Mouse (Mus musculus) liver, adult 2 months (tissue): ENCODE data around the gene Zkscan4.

Experiments
- CTCF ChIP-seq: fragments of 200-500 bp; IDR thresholded peaks from 2 replicates; pipeline ENCODE4 v1.5.1; 2011; ENCODE audit warnings: low read depth, low read length, control low read depth
- POLR2A ChIP-seq: fragments of 200-500 bp; IDR thresholded peaks from 2 replicates; pipeline ENCODE4 v1.6.1; 2011; ENCODE audit warnings: low read length, control low read depth; ENCODE audit not compliant: insufficient read depth; ENCODE audit errors: extremely low read depth

DNA sequence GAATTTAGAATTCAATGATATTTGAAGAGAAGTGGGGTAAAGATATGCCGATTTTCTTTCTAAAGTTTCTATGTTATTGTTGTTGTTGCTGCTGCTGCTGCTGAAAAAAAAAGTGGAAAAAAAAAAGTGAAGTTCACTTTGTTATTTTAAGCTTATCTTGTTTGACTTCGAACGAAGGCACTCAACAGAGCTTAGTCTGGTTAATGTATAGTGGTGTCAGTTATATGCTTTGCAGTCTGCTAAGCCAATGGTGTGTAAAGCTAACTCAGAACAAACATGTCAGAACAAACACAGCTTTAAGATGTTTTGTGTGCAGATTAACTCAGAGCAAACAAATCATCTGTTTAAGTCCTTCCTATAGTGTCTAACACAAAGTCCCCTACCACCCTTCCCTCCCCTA is 24.6 kb upstream of the Zkscan4 start:
- TF ChIP-seq CTCF (no peak), POLR2A (no peak)
